Mouse (Mus musculus) thymus, adult 2 months (tissue): ENCODE results near the gene Osbpl3.

ENCODE experiments used
- CTCF ChIP-seq: fragments of 200-500 bp; IDR thresholded peaks from 2 replicates; pipeline ENCODE4 v1.5.1; 2012; ENCODE audit warnings: mild to moderate bottlenecking, control low read depth, low read length, moderate library complexity, borderline replicate concordance; ENCODE audit not compliant: control insufficient read depth, poor library complexity, insufficient read depth; ENCODE audit errors: extremely low read depth
- POLR2A ChIP-seq: fragments of 200-500 bp; IDR thresholded peaks from 2 replicates; pipeline ENCODE4 v1.6.1; 2012; ENCODE audit warnings: mild to moderate bottlenecking, low read length, control low read depth, moderate library complexity; ENCODE audit not compliant: control insufficient read depth, poor library complexity, insufficient read depth; ENCODE audit errors: extremely low read depth

GRCm38 (mm10) chr6:50385451-50386013 is 70.5 kb downstream of the Osbpl3 start:
- TF ChIP-seq CTCF (no peak), POLR2A (no peak)
